Mouse (Mus musculus) bone marrow, adult 2 months (tissue): Measurements from ENCODE around the gene Smyd3.

Source experiments
- CTCF ChIP-seq: fragments of 200-500 bp; IDR thresholded peaks from 2 replicates; pipeline ENCODE4 v1.5.1; 2011; ENCODE audit warnings: low read length, control low read depth; ENCODE audit not compliant: control insufficient read depth, insufficient read depth
- POLR2A ChIP-seq: fragments of 200-500 bp; IDR thresholded peaks from 2 replicates; pipeline ENCODE4 v1.6.1; 2011; ENCODE audit warnings: low read depth, mild to moderate bottlenecking, control low read depth, low read length, borderline replicate concordance; ENCODE audit not compliant: control insufficient read depth

GRCm38 (mm10) chr1:179252611-179253010, 265.2 kb downstream of the Smyd3 start:
- TF ChIP-seq CTCF (no peak), POLR2A (no peak)
